Mouse (Mus musculus) left cerebral cortex, postnatal 4 days (tissue): ENCODE results near the gene Tab1. TPM values are rescaled to one million over a fixed set of nuclear protein-coding genes. Genes with fewer than 3 reads are reported as not detected.

Experiments used
- DNase-seq: peaks from one replicate; pipeline ENCODE4 v3.0.0-alpha.2; 2022
- intact Hi-C: fragments of 180-260 bp; cut with DNase I; formaldehyde crosslinking; loops from one replicate; pipeline ENCODE4 v1.15.1; 2025
- total RNA-seq, 2 experiments: library from RNA; stranded (reverse); gene quantifications; 2 replicates each; pipeline ENCODE4 v1.2.3; 2021

Tab1 gene
- total RNA-seq, 2 experiments from 2014 or later, result 27.7 to 36.2 TPM

DNA sequence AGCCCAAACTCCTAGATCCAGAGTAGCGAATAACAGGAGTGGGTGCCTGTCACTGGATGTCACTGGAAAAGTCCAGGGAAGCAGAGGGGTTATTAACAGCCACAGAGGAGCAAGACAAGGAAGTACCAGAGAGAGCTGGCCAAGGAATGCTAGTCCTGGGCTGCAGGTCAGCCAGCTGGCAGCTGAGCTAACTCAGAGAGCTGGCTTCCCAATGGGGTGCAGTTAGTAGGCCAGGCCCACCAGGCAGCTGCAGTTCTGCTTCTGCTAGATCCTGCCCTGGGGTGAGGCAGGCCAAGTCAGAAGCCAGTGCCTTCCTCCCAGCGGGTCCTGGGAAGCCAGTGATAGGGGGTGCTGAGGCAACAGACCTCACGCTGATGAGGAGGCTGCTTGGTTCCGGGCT lies 27.8 kb downstream of the Tab1 start:
- intact Hi-C loops, result no loop called here
- DNase-seq, result peak; percentile 50

- intact Hi-C loops, result no loop called here
- DNase-seq, result peak; percentile 16
Observed at GRCm38 (mm10) chr15:80161199-80161598, 28.3 kb downstream of the Tab1 start.

DNA sequence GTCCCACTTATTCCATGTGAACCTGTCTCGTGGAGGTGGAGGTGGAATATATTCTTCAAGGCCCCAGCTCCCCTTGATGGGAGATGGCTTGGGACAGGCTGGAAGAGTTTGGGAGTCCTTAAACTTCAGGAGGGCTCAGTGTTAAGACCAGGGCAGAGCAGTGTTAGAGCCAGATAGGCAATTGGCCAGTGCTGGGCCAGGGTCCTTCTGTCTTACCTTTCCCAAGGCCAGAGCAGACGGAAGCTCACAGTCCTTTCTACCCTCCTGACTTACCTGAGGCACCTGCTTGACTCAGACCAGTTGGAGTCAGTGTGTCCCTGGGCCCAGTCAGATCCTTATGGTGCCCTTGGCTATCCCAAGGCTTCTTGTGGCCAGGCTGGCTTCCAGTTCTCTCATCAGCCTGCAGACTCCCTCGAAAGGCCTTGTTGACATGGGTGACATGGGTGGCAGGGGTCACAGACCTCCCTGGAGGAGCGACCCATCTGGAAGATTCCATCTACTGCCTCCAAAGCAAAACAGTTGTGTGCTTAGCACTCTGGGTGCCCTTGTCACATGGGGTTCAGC lies 29.6 kb downstream of the Tab1 start:
- DNase-seq, result no peak
- intact Hi-C loops, result no loop called here

DNA sequence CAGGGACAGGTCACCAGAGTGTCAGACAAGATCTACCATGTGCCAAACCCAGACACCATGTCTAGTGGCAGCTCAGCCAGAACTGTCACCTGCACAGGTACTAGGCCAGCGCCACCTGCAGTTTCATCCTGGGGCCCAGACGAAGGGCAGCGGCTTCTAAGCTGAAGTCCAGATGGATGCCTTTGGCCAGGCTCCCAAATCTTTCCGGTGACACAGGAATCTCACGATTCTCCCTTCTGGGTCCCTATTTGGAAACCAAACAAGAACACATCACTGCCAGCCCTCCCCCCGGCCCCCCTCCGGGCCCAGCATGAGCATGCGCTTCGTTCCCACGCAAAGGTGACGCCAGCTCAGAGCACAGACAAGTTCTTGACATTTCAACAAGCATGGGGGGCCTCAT lies 30.3 kb downstream of the Tab1 start:
- peak; percentile 87 for DNase-seq
- intact Hi-C loops, result no loop called here

DNA sequence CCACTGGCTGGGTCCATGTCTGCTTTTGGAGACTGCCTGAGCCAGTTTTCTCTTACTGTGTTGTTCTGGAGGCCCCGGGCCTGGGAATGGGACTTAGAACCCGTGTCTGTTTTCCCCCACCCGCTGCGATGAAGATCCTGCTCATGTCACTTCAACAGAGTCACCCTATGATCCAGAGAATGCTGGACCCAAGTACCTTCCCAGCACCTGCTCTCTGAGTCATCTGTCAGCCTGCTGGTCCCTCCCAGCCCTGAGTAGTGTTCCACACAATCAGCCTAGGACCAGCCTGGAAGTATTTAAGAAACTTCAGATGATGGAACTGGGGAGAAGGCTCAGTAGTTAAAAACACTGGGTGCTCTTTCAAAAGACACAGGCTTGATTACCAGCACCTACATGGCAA lies 30.8 kb downstream of the Tab1 start:
- intact Hi-C loops, result no loop called here
- DNase-seq, result no peak

- peak; percentile 46 for DNase-seq
- intact Hi-C loops, result no loop called here
Observed at GRCm38 (mm10) chr15:80165396-80165795, 32.5 kb downstream of the Tab1 start.

DNA sequence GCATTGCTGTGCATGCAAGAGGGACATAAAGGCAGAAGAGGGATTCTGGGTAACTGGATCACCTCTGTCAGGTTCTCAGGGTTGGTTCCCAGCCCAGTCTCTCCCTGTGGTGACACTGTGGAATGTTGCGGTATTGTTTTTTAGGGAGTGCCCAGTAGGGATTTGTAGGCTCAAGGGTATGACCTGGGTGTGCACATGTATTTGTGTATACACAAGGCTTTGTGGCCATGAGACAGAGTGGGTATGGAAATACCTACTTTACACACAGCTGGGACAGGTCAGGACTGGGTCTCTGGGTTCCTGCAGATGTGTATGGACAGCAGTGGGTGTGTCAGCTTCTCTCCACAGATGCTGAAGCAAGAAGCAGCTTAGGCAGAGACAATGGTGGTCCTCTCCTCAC lies 36.6 kb downstream of the Tab1 start:
- no peak for DNase-seq
- intact Hi-C loops, result no loop called here

- intact Hi-C loops, result no loop called here
Observed at GRCm38 (mm10) chr15:80170357-80170756, 37.4 kb downstream of the Tab1 start.

DNA sequence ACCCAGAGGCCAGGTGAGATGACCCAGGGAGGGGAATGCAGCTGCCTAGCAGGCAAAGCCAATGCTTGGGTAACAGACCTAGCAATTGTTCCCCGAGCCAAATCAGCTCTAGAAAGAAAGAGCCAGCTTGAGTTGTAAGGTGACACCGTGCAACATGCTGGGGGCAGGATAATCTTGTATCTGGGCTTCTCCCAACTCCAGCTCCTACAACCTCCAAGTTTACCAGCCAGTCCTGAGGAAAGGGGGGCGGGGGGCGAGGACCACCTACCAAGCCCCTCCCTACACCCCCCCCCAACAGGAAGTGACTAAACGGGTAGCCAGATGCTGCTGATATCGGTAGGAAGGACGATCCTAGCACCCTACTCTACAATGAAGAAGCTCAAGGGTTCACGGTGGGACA lies 38.4 kb downstream of the Tab1 start:
- no peak for DNase-seq
- intact Hi-C loops, result no loop called here

More at GRCm38 (mm10) chr15:80170357-80170756, 37.4 kb downstream of the Tab1 start:
- DNase-seq, result no peak

DNA sequence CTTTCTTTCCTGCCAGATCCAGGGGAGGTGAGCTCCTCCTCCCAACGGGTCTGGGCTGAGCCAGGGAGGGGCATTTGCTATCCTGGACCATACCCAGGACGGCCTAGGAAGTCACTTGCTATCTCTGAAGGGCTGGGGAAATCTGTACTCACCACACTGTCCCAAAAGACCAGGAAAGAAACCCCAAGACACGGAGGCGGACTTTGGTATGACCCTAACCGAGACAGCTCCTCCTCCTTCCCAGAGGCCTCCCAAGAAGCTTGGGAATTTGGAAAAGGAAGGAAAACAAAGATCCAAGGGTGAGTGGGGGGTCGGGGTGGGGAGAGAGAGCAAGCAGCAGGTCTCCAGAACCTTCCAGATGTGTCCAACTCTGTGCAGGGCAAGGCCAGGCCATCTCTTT lies 38.9 kb downstream of the Tab1 start:
- DNase-seq, result no peak
- intact Hi-C loops, result no loop called here

DNA sequence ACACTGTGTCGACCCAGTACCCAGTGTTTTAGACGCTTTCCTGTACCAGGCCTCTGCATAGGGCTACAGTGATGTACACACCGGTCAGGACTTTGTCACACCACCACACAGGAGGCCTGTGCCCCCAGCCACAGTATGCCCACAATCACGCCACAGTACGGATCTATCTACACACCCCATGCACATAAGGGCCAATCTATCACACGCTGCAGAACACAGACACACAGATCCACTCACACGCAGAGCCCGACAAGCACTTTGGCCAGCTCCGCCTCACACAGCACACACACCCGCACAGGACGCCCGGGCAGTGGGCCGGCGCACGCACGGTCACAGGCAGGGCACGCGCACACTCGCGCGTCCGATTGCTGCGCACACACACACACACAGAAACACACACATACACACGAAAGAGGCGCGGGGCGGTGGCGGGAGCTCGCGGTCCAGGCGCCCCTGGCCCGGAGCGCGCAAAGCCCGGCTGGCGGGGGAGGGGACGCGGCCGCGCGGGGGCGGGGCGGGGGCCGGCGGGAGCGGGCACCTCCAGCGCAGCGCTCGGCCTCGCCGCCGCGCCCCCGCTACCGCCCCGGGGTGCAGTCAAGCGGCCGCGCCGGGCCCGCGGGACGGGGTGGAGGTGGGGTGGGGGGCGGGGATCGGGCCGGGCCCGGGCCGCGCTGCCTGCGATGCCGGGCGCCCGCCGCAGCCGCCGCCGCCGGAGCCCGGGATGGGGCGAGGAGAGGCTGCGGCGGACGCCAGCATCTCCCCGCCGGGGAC lies 40.3 kb downstream of the Tab1 start, which contains the start of gene Mgat3:
Gene Mgat3 (plus strand): TSS at position 721 of the 771 bp plus-strand sequence.
- intact Hi-C loops, result no loop called here
- DNase-seq, result peak; percentile 63

- intact Hi-C loops, result no loop called here
- DNase-seq, result peak; percentile 70
Observed at GRCm38 (mm10) chr15:80173781-80174597, 41.1 kb downstream of the Tab1 start.

DNA sequence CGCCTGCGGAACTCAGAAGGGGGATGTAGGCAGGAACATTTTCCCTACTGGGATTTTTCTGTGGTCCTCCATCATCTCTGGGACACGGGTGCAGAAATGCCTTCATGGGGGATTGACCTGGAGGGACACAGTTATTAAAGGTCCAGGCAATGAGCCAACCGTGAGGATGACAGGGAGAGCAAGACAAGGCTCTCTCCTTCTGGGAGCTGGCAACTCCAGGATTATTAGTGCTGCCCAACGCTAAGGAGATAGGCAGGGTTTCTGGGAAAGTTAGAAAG lies 41.6 kb downstream of the Tab1 start:
- intact Hi-C loops, result no loop called here
- DNase-seq, result peak; percentile 29

GRCm38 (mm10) chr15:80175316-80175715 lies 42.4 kb downstream of the Tab1 start:
- DNase-seq, result no peak
- intact Hi-C loops, result no loop called here

GRCm38 (mm10) chr15:80175756-80176155 lies 42.8 kb downstream of the Tab1 start:
- intact Hi-C loops, result no loop called here
- no peak for DNase-seq

- intact Hi-C loops, result no loop called here
- no peak for DNase-seq
Observed at GRCm38 (mm10) chr15:80181561-80181960, 48.6 kb downstream of the Tab1 start.

DNA sequence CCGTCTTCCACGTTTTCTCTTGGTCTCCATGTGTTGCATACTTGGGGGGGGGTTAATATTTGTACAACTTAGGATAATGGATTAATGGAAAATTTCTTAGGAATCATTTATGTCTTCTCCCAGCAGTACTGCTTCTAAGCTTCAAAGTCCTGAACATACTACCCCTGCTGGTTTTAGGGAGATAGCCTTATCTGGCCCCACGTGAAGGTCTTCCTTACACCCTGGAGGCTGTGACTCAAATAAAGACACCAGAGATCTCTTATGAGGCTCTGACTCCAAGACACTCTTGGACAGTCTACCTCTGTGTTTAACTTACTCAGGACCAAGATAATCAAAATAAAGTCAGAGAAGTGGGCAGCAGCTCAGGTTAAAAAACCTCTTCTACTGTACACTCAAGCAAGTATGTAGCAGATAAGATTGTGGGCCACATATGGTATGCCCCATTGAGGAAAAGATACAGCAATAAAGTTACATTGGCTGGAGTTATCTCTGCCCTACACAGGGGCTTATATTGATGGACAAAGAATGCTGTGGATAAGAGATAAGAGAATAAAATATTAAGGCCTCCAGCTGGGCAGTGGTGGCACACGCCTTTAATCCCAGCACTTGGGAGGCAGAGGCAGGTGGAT lies 49.3 kb downstream of the Tab1 start:
- intact Hi-C loops, result no loop called here
- DNase-seq, result no peak

DNA sequence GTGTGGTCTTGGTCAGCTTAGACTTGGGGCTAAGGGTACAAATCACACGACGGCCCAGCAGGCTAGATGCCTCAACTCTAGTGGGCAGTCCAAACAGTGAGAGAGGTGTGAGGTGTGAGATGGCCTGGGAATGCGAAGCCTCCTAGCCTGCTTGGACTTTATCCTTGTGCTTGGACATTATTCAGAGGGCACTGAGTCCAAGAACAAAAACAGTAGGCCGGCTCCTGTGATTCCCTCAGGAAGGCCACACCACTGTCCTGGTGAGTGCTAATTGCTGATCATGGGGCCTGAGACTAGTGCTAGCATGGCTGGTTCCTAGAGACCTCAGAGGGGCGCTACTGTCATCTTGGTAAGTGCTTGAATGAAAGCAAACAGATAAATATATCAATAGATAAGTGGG lies 56.0 kb downstream of the Tab1 start:
- no peak for DNase-seq
- intact Hi-C loops, result no loop called here

- intact Hi-C loops, result no loop called here
- no peak for DNase-seq
Observed at GRCm38 (mm10) chr15:80190075-80190474, 57.1 kb downstream of the Tab1 start.

- intact Hi-C loops, result no loop called here
Observed at GRCm38 (mm10) chr15:80191585-80192245, 58.8 kb downstream of the Tab1 start.

DNA sequence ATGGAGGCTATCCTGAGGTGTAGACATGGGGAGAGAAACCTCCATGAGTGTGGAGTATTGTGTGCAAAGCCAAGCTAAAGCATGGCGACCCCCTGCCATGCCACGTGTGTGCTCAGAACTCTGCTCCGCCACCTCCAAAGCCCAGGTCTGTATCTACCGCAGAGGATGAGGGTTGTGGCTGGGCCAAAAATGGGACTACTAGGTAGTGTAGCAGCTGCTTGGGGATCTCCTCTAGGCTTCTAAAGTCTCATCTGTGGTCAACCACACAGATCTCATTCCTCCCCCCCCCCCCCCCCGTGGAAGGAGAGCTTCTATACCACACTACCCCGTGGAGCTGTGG lies 59.3 kb downstream of the Tab1 start:
- intact Hi-C loops, result no loop called here
- DNase-seq, result no peak

More at GRCm38 (mm10) chr15:80191585-80192245, 58.8 kb downstream of the Tab1 start:
- no peak for DNase-seq
